Mouse (Mus musculus) layer of hippocampus, adult 9-11 months (tissue): Measurements from ENCODE around the gene Zc3h14.

Source experiments
- DNase-seq: peaks from one replicate; pipeline ENCODE4 v3.0.0; 2022

Zc3h14 gene

DNA sequence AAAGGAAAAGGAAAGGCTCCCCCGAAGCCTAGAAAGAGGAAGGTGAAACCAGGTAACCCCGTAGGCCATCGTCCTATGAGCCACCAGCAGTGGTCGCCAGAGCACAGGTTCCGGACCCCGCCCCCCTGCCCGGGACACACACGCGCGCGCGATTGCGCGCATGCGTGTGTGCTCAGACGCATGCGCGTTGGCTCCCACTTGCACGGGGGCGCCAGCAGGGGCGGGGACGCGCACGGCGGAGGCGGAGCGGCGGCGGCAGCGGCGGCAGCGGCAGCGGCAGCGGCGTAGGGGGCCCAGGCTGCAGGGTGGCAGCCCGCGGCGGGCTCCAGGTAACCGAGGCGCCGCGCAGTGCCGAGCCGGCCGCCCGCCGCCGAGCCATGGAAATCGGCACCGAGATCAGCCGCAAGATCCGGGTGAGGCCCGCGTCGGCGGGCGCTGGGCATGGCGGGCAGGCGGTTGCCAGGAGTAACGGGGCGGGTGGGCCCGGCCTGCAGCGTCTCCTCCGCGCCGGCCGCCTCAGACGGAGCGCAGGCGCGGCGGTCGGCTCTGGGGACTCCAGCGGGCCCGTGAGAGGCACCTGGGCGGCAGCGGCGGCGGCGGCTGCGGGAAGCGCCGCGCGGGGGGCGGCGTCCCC, at the start of gene Zc3h14:
Gene Zc3h14, plus strand, starts transcription at position 219 of the 634 bp plus-strand sequence.
- DNase-seq, result peak; percentile 93

DNA sequence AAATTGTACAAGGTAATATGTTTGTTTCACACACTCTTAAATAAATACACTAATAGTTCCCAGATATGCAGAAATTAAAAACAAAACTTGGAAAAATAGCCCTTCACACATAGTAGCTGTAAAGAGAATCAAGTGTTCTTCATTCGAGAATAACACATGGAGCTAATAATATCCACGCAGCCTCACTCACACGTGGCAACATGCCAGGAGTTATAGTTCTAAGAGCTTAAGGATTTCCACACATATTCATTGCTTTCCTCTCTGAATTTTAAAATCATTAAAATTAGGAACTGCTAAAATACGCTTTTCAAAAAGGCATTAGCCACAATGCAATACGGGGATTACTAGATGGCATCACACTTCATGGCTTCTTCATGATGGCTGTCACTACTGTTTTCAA, 49.6 kb upstream of the Zc3h14 start:
- no peak for DNase-seq

DNA sequence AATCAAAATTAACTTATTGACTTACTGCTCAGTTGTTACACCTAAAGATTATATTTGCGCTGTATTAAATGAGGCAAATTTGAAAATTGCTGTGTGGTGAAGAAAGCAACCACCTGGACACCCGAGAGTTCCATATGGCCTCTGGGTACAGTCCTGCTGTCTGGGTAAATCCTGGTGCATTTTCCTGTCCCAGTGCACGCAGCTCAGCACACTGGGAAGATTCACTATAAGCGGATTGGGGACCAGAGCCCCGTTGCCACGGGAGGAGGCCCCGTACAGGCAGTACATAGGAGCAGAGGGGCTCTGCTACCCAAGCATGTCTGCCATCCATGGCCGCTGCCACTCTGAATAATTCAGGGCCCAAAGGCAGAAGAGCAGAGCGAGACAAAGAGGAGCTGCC, 45.2 kb upstream of the Zc3h14 start:
- DNase-seq, result peak; percentile 18

DNA sequence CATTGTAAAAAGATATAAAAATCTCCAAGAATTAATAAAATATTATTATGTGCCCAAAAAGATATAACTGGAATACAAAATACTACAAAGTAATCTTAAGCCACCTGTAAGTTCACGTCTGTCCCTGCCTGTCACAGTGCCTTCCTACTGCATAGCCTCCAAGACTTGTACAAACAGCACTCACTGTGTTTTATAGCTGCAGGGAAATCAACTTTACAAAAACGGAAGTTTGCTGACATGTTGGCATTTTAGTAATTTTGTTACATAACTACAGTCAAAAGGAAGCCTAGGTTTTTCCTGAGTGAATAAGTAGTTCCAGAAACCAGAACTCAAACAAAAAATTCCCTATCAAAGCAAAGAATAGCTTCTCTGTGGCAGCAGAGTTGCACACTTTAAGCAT, 43.2 kb upstream of the Zc3h14 start:
- no peak for DNase-seq

DNA sequence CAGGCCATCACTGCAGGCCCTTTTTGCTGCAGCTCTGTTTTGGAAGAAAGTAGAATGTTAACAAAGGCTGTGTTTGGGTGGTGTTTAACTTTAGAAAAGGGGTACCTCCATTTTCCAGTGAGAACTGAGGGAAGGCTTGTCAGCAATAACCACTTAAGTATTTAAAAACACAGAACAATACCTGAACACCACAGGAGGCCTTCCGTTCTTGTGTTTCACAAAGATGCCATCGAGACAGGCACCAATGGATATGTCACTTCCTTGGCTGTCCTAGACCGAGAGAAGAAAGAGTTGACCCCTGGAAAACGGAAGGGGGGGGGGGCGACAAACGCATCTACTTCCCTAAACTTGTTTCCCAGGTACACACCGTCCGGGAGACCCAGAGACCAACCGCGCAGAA, 42.8 kb upstream of the Zc3h14 start:
- no peak for DNase-seq

DNA sequence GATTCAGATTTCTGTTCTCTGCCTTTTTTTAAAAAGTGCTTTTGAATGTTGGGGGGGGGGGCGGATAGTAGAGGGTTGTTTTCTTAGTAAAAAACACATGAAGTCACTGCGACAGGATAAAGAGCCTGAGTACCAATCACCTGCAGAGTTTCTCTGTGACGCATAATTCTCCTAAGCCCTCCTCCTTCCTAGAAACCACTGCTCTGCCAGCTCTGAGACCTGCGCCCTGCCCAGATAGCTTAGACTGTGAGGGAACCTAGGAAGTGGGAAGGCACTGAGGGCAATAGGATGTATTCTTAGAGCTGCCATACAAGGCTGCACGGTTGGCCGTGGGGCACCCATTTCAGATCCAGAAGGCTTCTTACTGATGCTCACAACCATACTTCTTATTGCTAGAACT, 33.9 kb upstream of the Zc3h14 start:
- DNase-seq, result no peak

DNA sequence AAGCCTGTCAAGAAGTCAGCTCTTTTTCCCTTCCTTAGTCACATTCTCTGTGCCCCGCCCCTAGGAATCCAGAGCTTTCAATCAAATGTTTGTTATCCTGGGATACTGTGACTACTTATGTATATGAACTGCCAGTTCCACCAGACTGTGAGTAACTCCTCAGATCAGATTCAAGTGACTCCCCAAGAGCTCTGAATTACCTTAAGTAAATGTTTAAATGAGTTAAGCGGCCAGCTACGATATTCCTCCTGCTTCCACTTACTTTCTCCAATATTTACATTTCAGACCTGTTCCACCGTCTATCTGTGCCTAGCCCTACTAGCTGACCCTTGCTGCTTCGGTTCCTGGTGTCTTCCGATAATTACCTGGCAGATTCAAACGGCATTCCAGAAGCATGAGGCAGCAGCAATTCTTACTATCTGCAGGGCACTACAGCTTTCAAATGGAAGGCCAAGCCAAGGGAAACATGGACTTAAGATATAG, 33.1 kb upstream of the Zc3h14 start:
- DNase-seq, result no peak

DNA sequence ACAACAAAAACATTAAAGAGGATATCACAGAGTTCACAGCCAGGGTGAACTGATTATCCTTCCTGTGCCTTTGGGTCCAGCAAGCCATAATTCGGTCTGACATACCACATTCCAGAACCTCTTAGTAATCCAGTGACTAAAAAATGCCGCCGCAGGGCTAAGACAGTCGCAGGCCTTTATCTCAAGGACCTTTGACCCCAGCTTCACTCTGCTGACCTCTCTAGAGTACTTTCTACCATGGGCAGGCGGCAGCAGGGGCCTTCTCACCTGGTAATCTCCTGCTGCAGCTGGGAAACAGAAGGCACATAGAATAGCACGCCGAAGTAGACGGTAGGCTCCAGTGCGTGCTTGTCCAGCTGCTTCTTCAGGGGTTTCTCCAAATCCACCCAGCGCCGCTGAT, 32.0 kb upstream of the Zc3h14 start:
- no peak for DNase-seq

DNA sequence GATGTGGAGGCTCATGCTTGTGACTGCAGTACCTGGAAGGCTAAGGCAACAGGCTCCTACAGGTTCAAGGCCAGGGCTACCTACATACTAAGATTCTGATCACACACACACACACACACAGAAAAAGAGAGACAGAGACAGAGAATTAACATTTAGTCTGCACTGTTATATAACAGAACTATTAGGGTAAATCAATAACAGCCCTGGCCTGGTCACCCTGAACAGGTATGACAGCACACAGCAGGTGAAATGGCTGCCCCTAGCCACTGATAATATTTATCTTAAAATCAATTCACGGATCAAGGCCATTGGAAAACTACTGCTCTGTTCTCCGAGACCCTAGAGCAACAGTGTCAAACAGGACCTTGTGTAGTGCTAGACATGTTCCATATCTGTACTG, 30.6 kb upstream of the Zc3h14 start:
- DNase-seq, result no peak

DNA sequence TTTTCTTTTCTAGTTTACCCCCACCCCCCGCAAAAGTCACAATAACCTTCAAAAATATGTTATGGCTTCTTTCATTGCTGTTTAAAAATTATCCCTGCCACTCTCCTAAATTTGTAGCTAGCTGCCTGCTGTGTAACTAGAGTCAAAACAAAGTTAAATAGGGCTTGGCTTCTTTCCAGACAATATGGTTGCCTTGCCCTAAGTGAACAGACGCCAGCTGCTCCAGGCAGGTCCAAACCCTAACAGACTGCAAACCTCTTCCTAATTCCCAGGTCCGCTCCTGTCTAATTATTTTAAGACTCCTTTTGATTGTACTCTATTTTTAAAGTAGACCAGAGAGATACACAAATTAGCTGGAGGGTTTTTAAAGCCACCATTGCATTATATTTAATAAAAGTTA, 26.1 kb upstream of the Zc3h14 start:
- no peak for DNase-seq

DNA sequence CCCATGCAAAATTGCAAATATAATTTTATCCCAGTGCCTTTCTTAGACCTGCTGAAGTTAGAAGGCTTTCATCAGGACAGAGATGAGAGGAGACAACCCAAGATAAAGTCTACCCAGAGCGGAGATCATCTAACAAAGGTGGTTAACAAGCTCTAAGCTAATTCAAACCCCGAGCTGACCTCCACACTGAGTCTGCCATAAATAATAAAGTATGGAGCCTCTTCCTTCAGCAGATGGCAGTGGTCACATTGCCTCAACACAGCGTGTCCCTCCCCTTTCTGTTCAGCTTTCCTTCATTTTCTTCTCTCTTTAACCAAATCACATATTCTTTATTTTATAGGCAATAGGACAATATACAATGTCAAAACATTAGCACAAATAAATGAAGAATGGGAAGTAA, 25.7 kb upstream of the Zc3h14 start:
- DNase-seq, result no peak

DNA sequence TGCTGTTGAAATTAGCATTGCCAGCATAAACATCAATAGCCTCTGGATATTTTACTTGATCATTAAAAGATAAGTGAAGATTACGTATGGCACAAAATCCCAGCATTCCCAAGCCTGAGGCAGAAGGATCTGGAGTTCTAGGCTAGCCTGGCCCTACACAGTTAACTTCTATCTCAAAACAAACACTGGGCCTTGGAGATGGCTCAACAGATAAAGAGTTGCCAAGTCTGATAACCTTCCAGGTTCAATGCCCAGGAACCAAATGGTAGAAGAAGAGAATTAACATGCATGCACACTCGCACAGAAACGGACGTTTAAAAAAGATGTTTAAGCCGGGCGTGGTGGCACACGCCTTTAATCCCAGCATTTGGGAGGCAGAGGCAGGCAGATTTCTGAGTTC, 22.5 kb upstream of the Zc3h14 start:
- DNase-seq, result no peak

DNA sequence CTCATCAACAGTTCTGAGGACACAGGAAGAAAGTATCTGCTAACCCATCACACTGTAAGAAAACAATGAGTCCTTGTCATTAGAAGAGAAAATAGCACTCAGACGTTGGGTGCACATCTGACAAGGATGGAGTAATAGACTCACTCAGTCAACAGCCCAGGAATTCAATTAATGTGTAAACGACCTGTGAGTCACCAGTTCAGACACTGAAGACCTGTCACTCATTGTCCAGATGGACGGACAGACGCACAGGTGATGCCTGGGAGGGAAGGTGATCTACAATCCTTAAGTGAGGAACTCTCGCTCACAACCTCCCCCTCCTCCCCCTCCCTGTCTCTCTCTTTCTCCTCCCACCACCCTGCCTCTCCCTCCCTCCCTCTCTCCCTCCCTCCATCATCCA, 21.8 kb upstream of the Zc3h14 start:
- DNase-seq, result no peak

DNA sequence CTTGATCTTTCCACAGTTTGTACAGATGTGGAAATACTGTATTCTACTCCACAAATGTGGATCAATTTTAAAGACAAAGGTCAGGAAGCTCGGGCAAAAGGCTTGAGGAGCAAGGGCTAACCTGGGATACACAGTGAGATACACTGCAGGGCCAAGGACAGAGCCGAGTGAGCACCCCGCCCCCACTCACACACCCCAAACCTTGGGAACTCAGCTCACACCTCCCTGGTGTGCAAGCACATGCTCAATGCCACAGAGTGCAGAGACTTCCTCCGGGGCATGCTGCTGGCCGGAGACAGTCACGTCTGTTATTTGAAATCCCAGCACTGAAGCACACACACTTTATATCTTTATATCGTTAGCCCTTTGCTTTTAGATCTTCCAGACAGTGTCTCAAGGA, 20.7 kb upstream of the Zc3h14 start:
- no peak for DNase-seq

DNA sequence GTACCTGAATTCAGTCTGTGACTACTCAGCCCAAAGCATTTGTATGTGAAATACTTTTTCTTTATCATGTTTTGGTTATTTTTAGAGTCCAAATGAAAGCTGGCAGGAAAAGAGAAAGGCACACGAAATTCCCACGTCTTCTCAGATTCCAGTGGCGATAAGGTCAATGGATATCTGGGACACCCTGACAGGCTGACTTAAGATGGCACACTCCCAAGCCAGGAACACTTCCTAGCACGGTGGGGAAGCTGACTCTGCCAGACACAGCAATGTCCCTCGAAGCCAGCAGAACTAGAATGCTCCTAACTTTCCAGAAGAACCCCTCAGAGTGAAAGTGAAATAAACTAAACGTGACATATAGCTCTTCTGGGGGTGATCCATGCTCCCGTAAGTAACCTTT, 19.6 kb upstream of the Zc3h14 start:
- no peak for DNase-seq

DNA sequence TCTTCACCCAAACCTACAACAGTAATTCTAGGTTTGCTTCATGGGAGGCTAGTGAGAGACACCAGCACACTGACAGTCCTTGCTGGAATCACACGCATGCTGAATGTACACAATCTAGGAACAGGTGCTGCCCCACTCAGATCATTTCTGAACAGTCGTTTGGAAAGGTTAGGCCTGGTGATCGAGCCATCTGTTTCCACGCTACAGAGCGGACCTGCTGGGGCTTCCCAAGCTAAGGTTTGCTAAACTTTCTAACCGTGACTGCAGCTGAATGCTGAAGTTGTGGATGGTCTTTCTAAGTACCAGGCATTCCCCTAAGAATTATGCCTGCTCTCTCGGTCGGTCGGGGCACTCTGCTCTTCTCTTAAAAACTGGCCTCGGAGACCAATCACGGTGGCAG, 16.1 kb upstream of the Zc3h14 start:
- no peak for DNase-seq

DNA sequence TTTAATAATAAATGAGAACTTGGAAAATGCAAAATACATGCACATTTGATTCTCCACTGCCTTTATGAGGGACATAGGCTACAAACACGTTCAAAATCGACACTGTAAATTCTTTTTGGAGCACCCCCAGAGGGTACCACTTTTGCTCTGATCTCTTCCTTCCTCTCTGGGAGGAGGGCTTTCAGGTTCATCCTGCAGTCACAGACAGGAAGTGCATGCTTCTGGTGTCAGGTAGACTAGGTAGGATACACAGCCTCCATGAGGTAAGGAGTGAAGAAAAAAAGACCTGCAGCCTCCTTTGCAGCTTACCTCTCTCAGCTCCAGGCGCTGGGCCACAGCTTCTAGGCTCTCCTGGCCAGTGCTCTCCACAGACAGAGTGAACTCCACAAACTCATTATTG, 13.6 kb upstream of the Zc3h14 start:
- no peak for DNase-seq

DNA sequence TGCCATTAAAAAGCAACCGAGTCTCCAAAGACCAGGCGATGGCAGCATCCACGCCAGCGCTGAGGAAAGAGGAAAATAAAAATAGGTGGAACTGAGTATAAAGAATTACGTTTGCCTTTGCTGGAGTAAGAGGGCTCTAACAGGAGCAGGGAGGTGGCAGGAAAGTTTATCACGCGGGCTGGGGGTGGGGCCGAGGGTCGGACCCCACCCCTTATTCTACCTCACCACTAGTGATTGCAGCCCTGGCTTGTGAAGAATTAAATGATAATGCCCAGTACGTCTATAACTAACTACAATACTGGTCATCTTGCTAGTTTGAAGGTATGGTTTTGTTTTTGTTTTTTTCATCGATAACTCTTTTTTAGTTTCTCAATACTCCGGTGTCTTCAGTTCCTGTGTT, 13.0 kb upstream of the Zc3h14 start:
- no peak for DNase-seq

DNA sequence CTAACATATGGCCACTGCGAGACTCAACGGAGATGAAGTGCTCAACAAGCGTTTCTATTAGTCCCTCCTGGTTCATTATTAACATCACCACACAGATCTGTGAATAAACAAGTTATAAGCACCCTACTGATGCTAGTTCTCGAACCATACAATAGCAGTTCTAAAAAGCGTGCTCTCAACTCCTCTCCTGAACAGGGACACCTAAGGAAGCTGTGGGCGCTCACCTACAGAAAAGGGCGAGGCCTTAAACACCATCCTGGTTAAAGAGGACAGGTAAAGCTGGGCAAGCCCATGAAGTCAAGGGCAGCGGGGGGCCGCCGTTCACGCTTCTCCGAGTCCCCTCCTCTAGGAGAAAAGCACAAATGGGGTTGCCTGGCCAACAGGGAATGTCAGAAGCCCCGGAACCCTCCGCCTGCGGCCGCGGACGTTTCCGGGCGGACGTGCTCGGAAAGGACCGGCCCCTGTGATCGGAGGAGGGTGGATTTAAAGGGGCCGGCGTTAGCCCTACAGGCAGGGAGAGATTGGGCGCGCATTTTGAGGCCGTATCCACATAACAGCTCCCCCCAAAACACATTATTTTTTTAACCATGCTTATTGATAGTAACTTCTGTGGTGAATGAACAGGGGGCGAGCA, 12.4 kb upstream of the Zc3h14 start:
- DNase-seq, result peak; percentile 75

DNA sequence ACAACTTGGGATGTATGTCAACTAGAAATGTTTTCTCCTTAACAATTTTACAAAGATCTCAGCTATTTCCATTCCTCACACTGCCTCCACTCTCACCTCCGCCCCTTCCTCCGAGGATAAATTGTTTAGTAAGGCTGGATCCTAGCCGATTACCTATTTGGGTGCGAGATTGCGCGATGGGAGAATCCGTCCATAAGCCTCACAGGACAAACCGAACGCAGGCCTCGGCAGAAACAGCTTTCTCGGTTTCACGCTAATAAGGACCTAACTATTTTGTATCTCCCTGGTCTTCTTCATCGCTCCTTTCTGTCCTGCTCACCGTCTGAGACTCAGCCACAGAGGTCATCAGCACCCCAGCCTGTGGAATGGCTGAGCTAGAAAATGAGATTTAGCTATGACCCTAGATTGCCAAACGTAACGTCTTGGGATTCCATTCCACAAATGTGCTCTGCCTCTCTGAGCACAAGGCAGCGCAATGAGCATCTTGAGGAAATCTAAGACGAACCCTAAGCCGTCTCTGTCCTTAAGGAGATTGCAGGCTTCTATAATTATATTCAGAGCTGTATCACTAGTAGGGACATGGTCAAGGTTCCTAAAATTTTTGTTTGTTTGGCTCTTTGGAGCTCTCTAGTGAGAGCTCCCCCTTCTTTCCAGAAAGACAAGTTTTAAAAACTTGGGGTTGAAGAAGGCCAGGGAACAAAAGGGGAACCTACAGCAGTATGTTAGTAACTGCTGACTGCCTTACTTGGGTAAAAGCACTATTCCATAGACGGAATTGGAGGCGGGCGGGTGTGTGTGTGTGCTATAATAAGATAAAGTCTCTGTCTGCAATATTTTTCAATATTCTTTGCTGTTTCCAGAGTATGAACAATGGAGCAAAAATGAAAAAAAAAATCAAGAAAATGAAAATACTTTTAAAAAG, 11.6 kb upstream of the Zc3h14 start:
- no peak for DNase-seq

DNA sequence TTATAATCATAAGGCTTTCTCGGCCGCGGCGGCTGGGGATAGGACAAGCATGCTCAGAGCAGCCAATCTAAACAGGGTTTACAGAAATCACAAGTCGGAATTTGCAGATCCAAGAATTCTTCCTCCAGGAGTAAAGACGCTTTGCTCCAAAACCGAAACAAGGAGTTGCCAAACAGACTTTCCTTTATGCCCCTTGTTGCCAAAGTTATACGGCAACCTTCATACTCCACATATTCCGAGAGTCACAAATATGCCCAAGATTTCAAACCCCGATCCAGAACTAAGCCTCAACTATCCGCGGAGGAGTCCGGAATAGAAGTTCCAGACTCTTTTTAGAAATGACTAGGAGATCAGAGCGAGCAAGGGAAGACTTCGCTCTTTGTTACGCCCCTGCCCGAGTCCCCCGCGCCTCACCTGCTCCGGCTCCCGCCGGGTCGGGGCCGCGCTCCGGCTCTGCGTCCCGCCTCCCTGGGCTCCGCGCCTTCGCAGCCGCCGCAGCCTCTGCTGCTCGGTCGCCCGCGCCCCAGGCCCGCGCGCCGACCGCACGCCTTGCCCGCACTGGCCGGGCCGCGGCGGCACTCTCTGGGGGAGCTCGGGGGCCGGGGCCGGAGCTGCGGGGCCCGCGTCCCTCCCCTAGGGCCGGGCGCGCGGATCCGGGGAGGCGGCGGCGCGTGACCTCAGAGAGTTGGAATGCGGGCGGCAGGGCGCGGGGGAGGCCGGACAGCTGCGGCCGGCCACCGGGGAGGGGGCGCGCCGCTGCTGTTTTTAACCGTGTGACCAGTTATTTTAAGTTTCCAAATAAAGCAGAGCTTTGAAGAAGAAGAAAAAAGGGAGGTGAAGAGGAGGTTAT, 9.6 kb upstream of the Zc3h14 start, which contains the start of gene Ptpn21:
Gene Ptpn21, minus strand, starts transcription at position 455 of the 850 bp plus-strand sequence.
- no peak for DNase-seq

DNA sequence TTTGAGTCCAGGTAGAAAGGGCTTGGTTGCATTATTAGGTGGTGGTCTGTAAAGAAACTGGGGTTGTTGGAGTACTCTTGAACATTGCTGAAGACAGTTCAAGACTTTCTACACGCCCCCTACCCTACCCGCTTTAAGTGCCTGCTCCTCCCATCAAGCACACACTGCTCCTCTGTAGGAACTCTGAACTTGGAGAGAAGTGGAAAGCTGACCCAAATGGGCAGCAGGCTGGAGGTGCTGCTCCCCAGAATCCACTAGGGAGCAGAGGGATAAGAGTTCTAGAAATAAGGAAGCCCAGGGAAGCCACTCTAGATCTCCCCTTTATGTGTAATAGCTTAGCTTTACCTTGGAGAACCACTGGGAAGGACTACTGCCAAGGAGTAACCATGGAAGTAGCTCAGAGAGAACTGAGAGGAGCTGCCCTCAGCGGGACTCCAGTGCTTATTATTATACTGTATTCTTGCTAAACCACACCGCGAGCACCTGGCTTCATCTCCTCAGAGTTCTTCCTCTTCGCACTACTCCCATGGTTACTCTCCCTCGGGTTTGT, 8.9 kb upstream of the Zc3h14 start:
- no peak for DNase-seq
